Mouse (Mus musculus) layer of hippocampus, postnatal 25 days (tissue): ENCODE results near the gene Il17re. TPM values are rescaled to one million over a fixed set of nuclear protein-coding genes. Genes with fewer than 3 reads are reported as not detected.

Source experiments
- microRNA-seq, 2 experiments: library from miRNA; unstranded; fragments of <30 nt; microRNA quantifications; one replicate each; pipeline ENCODE4 v1.2.0; 2021
- total RNA-seq, 2 experiments: library from RNA; stranded (reverse); gene quantifications; 2 replicates each; pipeline ENCODE4 v1.2.3; 2021

The Il17re gene
- total RNA-seq, 2 experiments from 2014 or later = 0.22 to 0.52 TPM

Small RNAs within 50 kb of the gene (microRNA-seq; reads per million reads assigned to microRNA genes)
- 0 reads per million in 2 experiments for gene Gm24387

Other genes with a start within 250 kb of the Il17re start
- 10 to 100 TPM; 15.7 to 17.3 TPM for gene Mtmr14, start 220.6 kb upstream of the Il17re start, total RNA-seq
- 10 to 100 TPM; 17.5 to 18.9 TPM for gene Cpne9, start 176.2 kb upstream of the Il17re start, total RNA-seq
- gene Brpf1, start 151.3 kb upstream of the Il17re start, total RNA-seq = 10 to 100 TPM; 32.2 to 35.1 TPM
- 1 to 10 TPM; 7.8 to 8.2 TPM for gene Ogg1, start 131.5 kb upstream of the Il17re start, total RNA-seq
- 10 to 100 TPM; 46.7 to 51.6 TPM for gene Camk1, start 114.5 kb upstream of the Il17re start, total RNA-seq
- gene Tada3, start 80.6 kb upstream of the Il17re start, total RNA-seq = 10 to 100 TPM; 50.1 to 53.2 TPM
- gene Arpc4, start 80.4 kb upstream of the Il17re start, total RNA-seq = 100 to 1,000 TPM; 320 to 364 TPM
- gene Ttll3, start 69.2 kb upstream of the Il17re start, total RNA-seq = 10 to 100 TPM; 13.1 to 20.7 TPM
- 10 to 100 TPM; 32.7 to 32.9 TPM for gene Rpusd3, start 39.1 kb upstream of the Il17re start, total RNA-seq
- not detected for gene Cidec, start 22.7 kb upstream of the Il17re start, total RNA-seq
- gene Jagn1, start 15.9 kb upstream of the Il17re start, total RNA-seq = 10 to 100 TPM; 42.8 to 48.0 TPM
- gene Il17rc, start 12.9 kb downstream of the Il17re start, total RNA-seq = 1 to 10 TPM; 6.0 to 6.3 TPM
- gene Creld1, start 24.8 kb downstream of the Il17re start, total RNA-seq = 100 to 1,000 TPM; 104 to 117 TPM
- 10 to 100 TPM; 54.7 to 57.0 TPM for gene Prrt3, start 43.4 kb downstream of the Il17re start, total RNA-seq
- gene Emc3, start 73.2 kb downstream of the Il17re start, total RNA-seq = 10 to 100 TPM; 76.8 to 85.4 TPM
- 1 to 10 TPM; 1.4 to 2.3 TPM for gene Fancd2, start 73.2 kb downstream of the Il17re start, total RNA-seq
- under 1 TPM; 0.20 to 0.80 TPM for gene Fancd2os, start 142.2 kb downstream of the Il17re start, total RNA-seq
- 100 to 1,000 TPM; 228 to 246 TPM for gene Brk1, start 146.3 kb downstream of the Il17re start, total RNA-seq
- gene Vhl, start 165.5 kb downstream of the Il17re start, total RNA-seq = 10 to 100 TPM; 47.3 to 52.3 TPM
- gene Irak2, start 180.0 kb downstream of the Il17re start, total RNA-seq = 10 to 100 TPM; 16.9 to 21.9 TPM
- gene Tatdn2, start 238.6 kb downstream of the Il17re start, total RNA-seq = 10 to 100 TPM; 56.2 to 59.4 TPM